Mouse (Mus musculus) intestine, postnatal 0 days (tissue): ENCODE measurements around the gene 9830107B12Rik. TPM values are rescaled to one million over a fixed set of nuclear protein-coding genes. Genes with fewer than 3 reads are reported as not detected.

Experiments used
- ATAC-seq: fragments of 200-750 bp; cut with Nextera tagmentation; 2 replicates; pipeline ENCODE4 v1.8.0; 2017; ENCODE audit warnings: mild to moderate bottlenecking, moderate TSS enrichment, moderate library complexity
- H3K27ac ChIP-seq: fragments of 300-500 bp; sonication (generic); 2 replicates; pipeline ENCODE4 v1.5.1; 2014; ENCODE audit warnings: mild to moderate bottlenecking, low read depth, low read length, moderate library complexity
- H3K27me3 ChIP-seq: fragments of 300-500 bp; sonication (generic); replicated peaks from 2 replicates; pipeline ENCODE4 v1.6.1; 2014; ENCODE audit warnings: low read length, mixed read lengths; ENCODE audit not compliant: control insufficient read depth, insufficient read depth
- H3K36me3 ChIP-seq: fragments of 300-500 bp; sonication (generic); 2 replicates; pipeline ENCODE4 v1.6.1; 2014; ENCODE audit warnings: mild to moderate bottlenecking, moderate library complexity; ENCODE audit not compliant: control insufficient read depth, insufficient read depth
- H3K4me1 ChIP-seq: fragments of 300-500 bp; sonication (generic); replicated peaks from 2 replicates; pipeline ENCODE4 v1.6.1; 2014; ENCODE audit warnings: antibody characterized with exemption, low read length, mixed read lengths; ENCODE audit not compliant: control insufficient read depth, insufficient read depth
- H3K4me2 ChIP-seq: fragments of 300-500 bp; sonication (generic); replicated peaks from 2 replicates; pipeline ENCODE4 v1.6.1; 2014; ENCODE audit warnings: low read depth, mild to moderate bottlenecking, moderate library complexity
- H3K4me3 ChIP-seq: fragments of 300-500 bp; sonication (generic); 2 replicates; pipeline ENCODE4 v1.5.1; 2014; ENCODE audit warnings: low read depth, low read length
- H3K9ac ChIP-seq: fragments of 300-500 bp; sonication (generic); 2 replicates; pipeline ENCODE4 v1.6.1; 2014; ENCODE audit warnings: mild to moderate bottlenecking, low read depth, low read length
- H3K9me3 ChIP-seq: fragments of 300-500 bp; sonication (generic); 2 replicates; pipeline ENCODE4 v1.6.1; 2016; ENCODE audit warnings: mixed run types; ENCODE audit not compliant: control insufficient read depth
- CTCF ChIP-seq: sonication (generic); IDR thresholded peaks from 2 replicates; pipeline ENCODE4 v1.5.1; 2016; ENCODE audit warnings: low read depth, mild to moderate bottlenecking, control low read depth, antibody characterized with exemption, moderate library complexity
- WGBS: fragments of 180-500 bp; shearing (Covaris S2); extraction: QIAGEN DNeasy Blood & Tissue Kit; methylation state at CpG from one replicate; pipeline ENCODE4 v1.1.7; 2014; 5-methylcytosine and 5-hydroxymethylcytosine counted together
- polyA plus RNA-seq: library from polyadenylated mRNA; unstranded; fragments of >200 nt; fragmentation: Nextera tagmentation; extraction: Ambion mirVana; gene quantifications from 2 replicates; pipeline ENCODE4 v1.2.1, GENCODE M21; 2015

The 9830107B12Rik gene
- polyA plus RNA-seq, 1 experiment from 2014 or later, result not detected

DNA sequence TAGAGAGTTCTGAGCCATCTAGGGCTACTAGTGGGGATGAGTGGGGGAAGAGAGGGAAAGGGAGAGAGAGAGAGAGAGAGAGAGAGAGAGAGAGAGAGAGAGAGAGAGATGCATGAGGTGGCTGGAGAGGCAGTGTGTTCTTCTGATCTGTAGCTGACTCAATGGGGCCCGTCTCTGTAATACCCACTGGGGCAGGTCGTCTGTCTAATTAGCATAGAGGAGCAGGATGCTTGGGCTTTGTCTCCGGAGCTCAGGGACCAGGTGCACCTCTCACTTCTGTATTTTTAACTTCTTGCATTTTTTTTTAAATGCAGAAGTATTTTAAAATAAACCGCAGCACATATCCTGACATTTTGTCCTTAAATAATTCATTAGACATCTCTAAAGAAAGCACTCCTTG is 38.7 kb downstream of the 9830107B12Rik start:
- Histone ChIP-seq H3K9me3 (no peaks in the 10 kb centered on the region), H3K9ac (no peak overlapping the region), H3K36me3 (no peaks in the 10 kb centered on the region), H3K4me2 (no peak overlapping the region), H3K27me3 (no peaks in the 10 kb centered on the region), H3K4me1 (no peaks in the 10 kb centered on the region), H3K4me3 (no peak overlapping the region), H3K27ac (no peak overlapping the region)
- ATAC-seq, result no peak
- 55% methylated on average over 4 of the region's 4 CpGs for WGBS
- TF ChIP-seq CTCF, result no peak

GRCm38 (mm10) chr17:48100441-48101417 is 45.3 kb downstream of the 9830107B12Rik start:
- ATAC-seq, result peak; percentile 74
- Histone ChIP-seq H3K9me3 (no peaks in the 10 kb centered on the region), H3K27ac (no peak overlapping the region), H3K4me1 (peaks cover 14% of the 10 kb centered on the region; the same call in 1 of the 2 replicates), H3K36me3 (no peaks in the 10 kb centered on the region), H3K4me2 (peak overlapping the region; percentile 48; the same call in 1 of the 2 replicates), H3K4me3 (no peak overlapping the region), H3K9ac (no peak overlapping the region), H3K27me3 (peaks cover 44% of the 10 kb centered on the region)
- TF ChIP-seq CTCF, result peak; percentile 89
- 14% methylated on average over 20 of the region's 21 CpGs for WGBS

- Histone ChIP-seq H3K4me3 (peak overlapping the region; percentile 34; the same call in 1 of the 2 replicates), H3K36me3 (no peaks in the 10 kb centered on the region), H3K4me1 (peaks cover 14% of the 10 kb centered on the region; the same call in 1 of the 2 replicates), H3K4me2 (no peak overlapping the region), H3K27ac (no peak overlapping the region), H3K9ac (no peak overlapping the region), H3K27me3 (peaks cover 56% of the 10 kb centered on the region), H3K9me3 (no peaks in the 10 kb centered on the region)
- WGBS, result 58% methylated on average over 11 of the region's 11 CpGs
- TF ChIP-seq CTCF, result no peak
- no peak for ATAC-seq
Measured at GRCm38 (mm10) chr17:48099312-48099711, 46.8 kb downstream of the 9830107B12Rik start.

DNA sequence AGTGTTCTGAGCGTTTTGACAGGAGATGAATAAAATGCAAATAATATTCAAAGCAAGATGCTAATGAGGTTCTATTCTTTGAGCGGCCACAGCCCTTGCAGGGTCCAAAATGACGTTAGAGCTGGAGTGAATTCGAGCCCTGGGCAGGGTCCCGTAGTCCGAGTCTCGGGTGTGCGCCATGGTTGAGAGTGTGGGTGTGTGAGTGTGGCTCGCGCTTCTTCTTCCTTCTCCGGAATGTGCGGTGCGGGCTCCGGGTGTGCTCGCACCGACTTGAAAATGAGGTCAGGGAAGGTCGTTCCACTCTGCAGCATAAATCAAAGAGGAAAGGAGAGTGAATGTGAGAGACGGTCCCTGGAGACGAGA is 47.6 kb downstream of the 9830107B12Rik start:
- no peak overlapping the region for H3K27ac ChIP-seq
- H3K27me3 ChIP-seq, result peaks cover 58% of the 10 kb centered on the region
- 2% methylated on average over 19 of the region's 19 CpGs for WGBS
- peaks cover 14% of the 10 kb centered on the region; the same call in 1 of the 2 replicates for H3K4me1 ChIP-seq
- H3K36me3 ChIP-seq, result no peaks in the 10 kb centered on the region
- no peaks in the 10 kb centered on the region for H3K9me3 ChIP-seq
- no peak for ATAC-seq
- H3K9ac ChIP-seq, result no peak overlapping the region
- peak overlapping the region; percentile 34 for H3K4me3 ChIP-seq
- peak overlapping the region; percentile 71 for H3K4me2 ChIP-seq
- no peak for TF ChIP-seq CTCF

DNA sequence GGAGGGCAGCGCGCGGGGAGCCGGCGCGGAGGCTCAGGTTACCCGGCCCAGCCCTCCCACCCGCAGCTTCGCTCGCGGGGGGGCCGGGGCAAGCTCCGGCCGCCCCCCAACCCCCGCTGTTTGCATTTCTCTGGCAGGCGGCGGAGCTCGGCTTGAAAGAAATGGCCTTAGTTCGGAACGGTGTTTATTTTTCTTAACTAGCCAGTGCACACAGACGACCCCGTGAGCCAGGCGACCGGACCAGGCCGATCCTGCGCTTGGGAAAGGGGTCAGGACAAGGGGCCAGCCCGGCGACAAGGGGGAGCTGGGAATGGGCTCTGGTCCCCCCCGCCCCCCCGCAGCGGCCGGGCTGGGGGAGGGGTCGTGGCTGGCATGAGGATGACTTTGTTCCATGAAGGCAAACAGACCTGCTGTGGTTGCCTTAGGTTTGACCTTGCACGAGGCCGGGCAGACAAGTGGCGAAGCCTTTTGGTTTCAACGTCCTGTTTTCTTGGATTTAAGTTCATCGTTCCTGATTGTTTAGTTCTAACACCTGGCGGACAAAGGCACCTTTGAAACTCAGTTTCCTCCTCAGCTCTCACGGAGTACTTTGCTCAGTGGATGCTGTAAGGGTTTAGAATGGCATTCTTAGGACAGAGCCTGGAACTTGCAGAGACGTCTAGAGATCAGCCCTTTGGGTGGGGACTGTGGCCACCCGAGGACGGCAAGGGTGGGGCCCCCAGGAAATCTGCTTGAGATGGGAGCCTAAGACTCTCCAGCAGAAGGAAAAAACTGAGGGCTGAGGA is 48.1 kb downstream of the 9830107B12Rik start:
- peaks cover 14% of the 10 kb centered on the region; the same call in 1 of the 2 replicates for H3K4me1 ChIP-seq
- H3K27me3 ChIP-seq, result peaks cover 58% of the 10 kb centered on the region
- H3K36me3 ChIP-seq, result no peaks in the 10 kb centered on the region
- peak overlapping the region; percentile 71 for H3K4me2 ChIP-seq
- no peak for TF ChIP-seq CTCF
- H3K9ac ChIP-seq, result peak overlapping the region; percentile 26; the same call in 1 of the 2 replicates
- WGBS, result under 1% methylated on average over 32 of the region's 43 CpGs
- no peak for ATAC-seq
- H3K4me3 ChIP-seq, result peak overlapping the region; percentile 34
- no peak overlapping the region for H3K27ac ChIP-seq
- H3K9me3 ChIP-seq, result no peaks in the 10 kb centered on the region
